Mouse (Mus musculus): ENCODE measurements around the gene Plcl1.

GRCm38 (mm10) chr1:55413534-55413933, 7.8 kb downstream of the Plcl1 start:
- no peak for TF ChIP-seq CTCF (IDR thresholded peaks at IDR 0.05; ENCODE audit: extremely low read depth, insufficient read length, insufficient replicate concordance, low read depth, low read length)
- no peak for TF ChIP-seq POLR2A (IDR thresholded peaks at IDR 0.05; ENCODE audit: low read depth, low read length)

Measured in small intestine, adult 2 months (tissue).